Mouse (Mus musculus): ENCODE results near the gene Wfdc15a.
"Not testable (repeated sequence)": the region's sequence is repeated elsewhere in the genome, so short reads cannot be mapped to it uniquely, and the experiment has no call there.

Gene Wfdc15a

GRCm38 (mm10) chr2:164199626-164200327, at the start of gene Wfdc15a:
TSS of gene Wfdc15a (minus strand) at chr2:164200130.
- no peak for DNase-seq (ENCODE audit: low read depth, low spot score)

GRCm38 (mm10) chr2:164238366-164238765, 38.4 kb upstream of the Wfdc15a start, which contains the start of gene Svs2:
TSS of gene Svs2 (minus strand) at chr2:164238466.
- DNase-seq (ENCODE audit: low read depth, low spot score): no peak

GRCm38 (mm10) chr2:164232671-164233070, 32.7 kb upstream of the Wfdc15a start:
- DNase-seq (ENCODE audit: low read depth, low spot score): no peak

- DNase-seq (ENCODE audit: low read depth, low spot score): no peak
These were observed 28.6 kb upstream of the Wfdc15a start for GRCm38 (mm10) chr2:164228361-164229070.

- DNase-seq (ENCODE audit: low read depth, low spot score): no peak
These were observed 21.6 kb upstream of the Wfdc15a start, which contains the start of gene Wfdc15b for GRCm38 (mm10) chr2:164221522-164221921. TSS of gene Wfdc15b (minus strand) at chr2:164221660.

GRCm38 (mm10) chr2:164219295-164219694, 19.4 kb upstream of the Wfdc15a start:
- DNase-seq (ENCODE audit: low read depth, low spot score): no peak

GRCm38 (mm10) chr2:164212711-164213110, 12.8 kb upstream of the Wfdc15a start:
- no peak for DNase-seq (ENCODE audit: low read depth, low spot score)

- no peak for DNase-seq (ENCODE audit: low read depth, low spot score)
These were observed 11.0 kb upstream of the Wfdc15a start for GRCm38 (mm10) chr2:164210892-164211291.

GRCm38 (mm10) chr2:164206676-164207075, 6.7 kb upstream of the Wfdc15a start:
- no peak for DNase-seq (ENCODE audit: low read depth, low spot score)

GRCm38 (mm10) chr2:164206011-164206410, 6.1 kb upstream of the Wfdc15a start:
- DNase-seq (ENCODE audit: low read depth, low spot score): not testable (repeated sequence)

GRCm38 (mm10) chr2:164196700-164196990, 3.3 kb downstream of the Wfdc15a start:
- no peak for DNase-seq (ENCODE audit: low read depth, low spot score)

GRCm38 (mm10) chr2:164195971-164196699, 3.8 kb downstream of the Wfdc15a start:
- DNase-seq (ENCODE audit: low read depth, low spot score): no peak

- DNase-seq (ENCODE audit: low read depth, low spot score): no peak
These were observed 4.8 kb downstream of the Wfdc15a start for GRCm38 (mm10) chr2:164194959-164195630.

GRCm38 (mm10) chr2:164192279-164192678, 7.7 kb downstream of the Wfdc15a start:
- DNase-seq (ENCODE audit: low read depth, low spot score): no peak

GRCm38 (mm10) chr2:164190576-164190975, 9.4 kb downstream of the Wfdc15a start, which contains the start of gene Wfdc12:
TSS of gene Wfdc12 (minus strand) at chr2:164190608.
- DNase-seq (ENCODE audit: low read depth, low spot score): no peak

GRCm38 (mm10) chr2:164188722-164189121, 11.2 kb downstream of the Wfdc15a start:
- DNase-seq (ENCODE audit: low read depth, low spot score): no peak

GRCm38 (mm10) chr2:164184145-164184719, 15.7 kb downstream of the Wfdc15a start:
- no peak for DNase-seq (ENCODE audit: low read depth, low spot score)

GRCm38 (mm10) chr2:164183340-164183739, 16.6 kb downstream of the Wfdc15a start:
- DNase-seq (ENCODE audit: low read depth, low spot score): no peak

- no peak for DNase-seq (ENCODE audit: low read depth, low spot score)
These were observed 17.2 kb downstream of the Wfdc15a start, which contains the start of gene Wfdc5 for GRCm38 (mm10) chr2:164182692-164183255. TSS of gene Wfdc5 (minus strand) at chr2:164182742.

GRCm38 (mm10) chr2:164180770-164181169, 19.2 kb downstream of the Wfdc15a start:
- DNase-seq (ENCODE audit: low read depth, low spot score): no peak

GRCm38 (mm10) chr2:164180124-164180523, 19.8 kb downstream of the Wfdc15a start:
- no peak for DNase-seq (ENCODE audit: low read depth, low spot score)

All from retina, adult 2 months (tissue).